Mouse (Mus musculus) brain, adult 10 weeks (tissue): ENCODE measurements around the gene Disp3. TPM values are rescaled to one million over a fixed set of nuclear protein-coding genes. Genes with fewer than 3 reads are reported as not detected.

ENCODE experiments used
- polyA plus RNA-seq: library from polyadenylated mRNA; stranded (reverse); fragments of 350-450 nt; fragmentation: Illumina TruSeq; extraction: RNeasy Lipid Tissue Mini Kit (QIAGEN cat#74804); gene quantifications from one replicate; pipeline ENCODE4 v1.2.3, GENCODE M21; 2015; ENCODE audit warnings: low read depth, low replicate concordance

Gene Disp3
- polyA plus RNA-seq: 12.1 TPM

DNA sequence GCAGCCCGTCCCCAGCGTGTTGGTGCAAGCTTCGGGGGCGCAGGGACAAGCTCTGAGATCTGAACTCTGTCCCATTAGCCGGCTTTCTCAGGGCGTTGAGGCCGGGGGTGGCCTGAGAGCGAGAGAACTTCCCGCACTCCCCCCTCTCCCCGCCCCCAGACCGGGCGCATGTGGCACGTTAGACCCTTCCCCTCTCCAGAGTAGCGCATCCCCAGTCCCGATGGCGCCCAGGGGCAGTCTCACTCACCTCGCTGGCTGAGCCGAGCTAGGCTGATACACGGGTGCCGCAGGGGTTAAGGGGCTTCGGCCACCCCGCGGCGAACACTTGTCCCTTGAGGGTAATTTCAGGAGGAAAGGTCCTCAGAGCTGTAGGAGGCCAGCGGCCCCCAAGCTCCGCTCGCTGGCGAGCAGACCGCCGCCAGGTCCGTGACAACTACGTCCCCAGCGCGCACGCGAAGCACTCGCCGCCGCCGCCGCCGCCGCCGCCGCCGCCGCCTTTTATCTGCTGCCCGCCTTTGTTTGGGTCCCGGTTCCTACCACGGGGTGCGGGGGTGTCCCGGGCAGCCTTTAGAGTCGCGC lies at the start of gene Disp3:
Disp3 (minus strand) TSS at position 490 of the 579 bp plus-strand sequence.

Other genes with a start within 250 kb of the Disp3 start
- 48.2 TPM for gene Clcn6, start 249.1 kb downstream of the Disp3 start, polyA plus RNA-seq
- 21.7 TPM for gene Mthfr, start 248.9 kb downstream of the Disp3 start, polyA plus RNA-seq
- gene Agtrap, start 199.9 kb downstream of the Disp3 start, polyA plus RNA-seq: 5.9 TPM
- 12.5 TPM for gene Mad2l2, start 157.6 kb downstream of the Disp3 start, polyA plus RNA-seq
- 0.27 TPM for gene Draxin, start 157.3 kb downstream of the Disp3 start, polyA plus RNA-seq
- 32.3 TPM for gene Fbxo6, start 135.8 kb downstream of the Disp3 start, polyA plus RNA-seq
- 200 TPM for gene Fbxo44, start 127.5 kb downstream of the Disp3 start, polyA plus RNA-seq
- gene Fbxo2, start 127.3 kb downstream of the Disp3 start, polyA plus RNA-seq: 117 TPM
- gene Ubiad1, start 156.8 kb upstream of the Disp3 start, polyA plus RNA-seq: 7.9 TPM
- 36.0 TPM for gene Mtor, start 160.6 kb upstream of the Disp3 start, polyA plus RNA-seq
- 0.40 TPM for gene Angptl7, start 212.5 kb upstream of the Disp3 start, polyA plus RNA-seq